Mouse (Mus musculus): ENCODE results near the gene Ogg1. TPM values are rescaled to one million over a fixed set of nuclear protein-coding genes. Genes with fewer than 3 reads are reported as not detected.

The Ogg1 gene
- polyA plus RNA-seq, 1 experiment from 2014 or later = 11.2 TPM

DNA sequence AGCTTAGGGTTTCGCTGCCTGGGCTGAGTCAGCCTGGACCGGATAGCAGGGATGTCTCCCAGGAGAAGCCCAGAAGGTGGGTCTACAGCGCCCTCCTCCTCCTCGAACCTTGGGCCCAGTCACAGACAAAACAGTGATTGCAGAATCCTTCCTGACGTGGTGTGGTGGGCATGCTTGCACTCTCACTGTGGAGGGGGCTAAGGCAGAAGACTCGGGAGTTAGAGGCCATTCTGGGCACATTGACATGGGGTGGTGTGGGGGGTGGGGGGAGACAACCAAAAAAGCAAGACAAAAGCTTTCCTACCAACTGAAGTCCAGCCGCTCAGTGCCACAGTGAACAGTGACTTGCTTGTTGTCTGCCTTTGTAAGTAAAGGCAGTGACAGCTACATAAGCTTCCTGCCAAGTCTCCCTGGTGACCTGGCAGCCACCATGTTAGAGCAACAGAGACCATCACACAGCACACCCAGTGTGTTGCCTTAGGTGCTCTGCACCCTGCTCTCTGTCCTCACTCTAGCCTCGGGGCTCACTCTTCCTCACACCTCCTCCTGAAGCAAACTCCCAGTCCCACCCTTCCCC, 57.7 kb downstream of the Ogg1 start:
- Histone ChIP-seq H3K4me1 (ENCODE audit: control insufficient read depth, insufficient read depth, low read length) (no peaks in the 10 kb centered on the region), H3K36me3 (ENCODE audit: control insufficient read depth, insufficient read depth, low read length) (peaks cover 92% of the 10 kb centered on the region)
- 90% methylated on average over 8 of the region's 8 CpGs for WGBS

More for the DNA sequence above, 57.7 kb downstream of the Ogg1 start:
- ATAC-seq (ENCODE audit: low read depth) (no peak), DNase-seq (ENCODE audit: low spot score) (no peak)
- H3K9me3 ChIP-seq (ENCODE audit: control insufficient read depth, low read length) = no peaks in the 10 kb centered on the region
- no peak overlapping the region for H3K4me3 ChIP-seq (ENCODE audit: low read depth, low read length)
- H3K4me2 ChIP-seq (ENCODE audit: low read depth, low read length) = no peak overlapping the region
- no peak overlapping the region for H3K27ac ChIP-seq (replicated peaks; ENCODE audit: low read depth, low read length)
- H3K9ac ChIP-seq (ENCODE audit: low read depth, low read length) = no peak overlapping the region
- H3K27me3 ChIP-seq (replicated peaks; ENCODE audit: control insufficient read depth, insufficient read depth, low read length) = no peaks in the 10 kb centered on the region

Other genes starting within 250 kb of the Ogg1 start
- gene Setd5, start 249.6 kb upstream of the Ogg1 start, polyA plus RNA-seq (2014; fragmentation: Nextera tagmentation; extraction: Ambion mirVana) = 81.5 and 89.9 TPM in 2 replicates
- gene Lhfpl4, start 131.6 kb upstream of the Ogg1 start, polyA plus RNA-seq (2014; fragmentation: Nextera tagmentation; extraction: Ambion mirVana) = 1.2 TPM in 2 replicates
- 31.6 and 33.3 TPM in 2 replicates for gene Mtmr14, start 89.1 kb upstream of the Ogg1 start, polyA plus RNA-seq (2014; fragmentation: Nextera tagmentation; extraction: Ambion mirVana)
- gene Cpne9, start 44.7 kb upstream of the Ogg1 start, polyA plus RNA-seq (2014; fragmentation: Nextera tagmentation; extraction: Ambion mirVana) = 0.13 and 0.29 TPM in 2 replicates
- gene Brpf1, start 19.8 kb upstream of the Ogg1 start, polyA plus RNA-seq (2014; fragmentation: Nextera tagmentation; extraction: Ambion mirVana) = 20.0 and 21.8 TPM in 2 replicates
- gene Camk1, start 17.0 kb downstream of the Ogg1 start, polyA plus RNA-seq (2014; fragmentation: Nextera tagmentation; extraction: Ambion mirVana) = 103 and 109 TPM in 2 replicates
- gene Tada3, start 50.9 kb downstream of the Ogg1 start, polyA plus RNA-seq (2014; fragmentation: Nextera tagmentation; extraction: Ambion mirVana) = 44.6 and 45.7 TPM in 2 replicates
- 214 and 232 TPM in 2 replicates for gene Arpc4, start 51.1 kb downstream of the Ogg1 start, polyA plus RNA-seq (2014; fragmentation: Nextera tagmentation; extraction: Ambion mirVana)
- gene Ttll3, start 62.3 kb downstream of the Ogg1 start, polyA plus RNA-seq (2014; fragmentation: Nextera tagmentation; extraction: Ambion mirVana) = 3.3 and 5.4 TPM in 2 replicates
- gene Rpusd3, start 92.4 kb downstream of the Ogg1 start, polyA plus RNA-seq (2014; fragmentation: Nextera tagmentation; extraction: Ambion mirVana) = 16.3 and 23.4 TPM in 2 replicates
- 0.47 and 3.3 TPM in 2 replicates for gene Cidec, start 108.8 kb downstream of the Ogg1 start, polyA plus RNA-seq (2014; fragmentation: Nextera tagmentation; extraction: Ambion mirVana)
- 72.5 and 75.9 TPM in 2 replicates for gene Jagn1, start 115.6 kb downstream of the Ogg1 start, polyA plus RNA-seq (2014; fragmentation: Nextera tagmentation; extraction: Ambion mirVana)
- gene Il17re, start 131.5 kb downstream of the Ogg1 start, polyA plus RNA-seq (2014; fragmentation: Nextera tagmentation; extraction: Ambion mirVana) = 3.6 and 5.6 TPM in 2 replicates
- gene Il17rc, start 144.5 kb downstream of the Ogg1 start, polyA plus RNA-seq (2014; fragmentation: Nextera tagmentation; extraction: Ambion mirVana) = 15.7 and 20.2 TPM in 2 replicates
- 24.8 and 25.3 TPM in 2 replicates for gene Creld1, start 156.3 kb downstream of the Ogg1 start, polyA plus RNA-seq (2014; fragmentation: Nextera tagmentation; extraction: Ambion mirVana)
- gene Prrt3, start 175.0 kb downstream of the Ogg1 start, polyA plus RNA-seq (2014; fragmentation: Nextera tagmentation; extraction: Ambion mirVana) = 1.7 and 1.9 TPM in 2 replicates
- 96.7 and 103 TPM in 2 replicates for gene Emc3, start 204.7 kb downstream of the Ogg1 start, polyA plus RNA-seq (2014; fragmentation: Nextera tagmentation; extraction: Ambion mirVana)
- gene Fancd2, start 204.7 kb downstream of the Ogg1 start, polyA plus RNA-seq (2014; fragmentation: Nextera tagmentation; extraction: Ambion mirVana) = 7.5 and 7.8 TPM in 2 replicates